Mouse (Mus musculus): ENCODE measurements around the gene Cfap157. TPM values are rescaled to one million over a fixed set of nuclear protein-coding genes. Genes with fewer than 3 reads are reported as not detected.

The Cfap157 gene
- polyA plus RNA-seq, 2 experiments = not detected

DNA sequence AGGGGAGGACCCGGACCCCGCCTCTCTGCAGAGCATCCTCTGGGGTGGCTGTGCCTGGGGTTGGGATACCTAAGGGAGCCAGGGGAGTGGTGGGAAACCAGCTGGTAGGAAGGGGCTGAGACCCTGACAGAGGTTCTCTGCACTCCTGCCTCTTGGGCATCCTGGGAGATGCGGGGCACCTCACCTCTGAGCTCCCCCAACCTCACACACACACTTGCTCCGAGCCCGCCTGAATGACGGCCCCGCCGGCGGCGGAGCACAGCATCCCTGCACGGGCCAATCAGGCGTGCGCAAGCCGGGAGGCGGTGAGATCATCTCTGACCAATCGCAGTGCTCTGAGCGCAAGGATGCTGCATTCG, 42.1 kb downstream of the Cfap157 start:
- ATAC-seq (ENCODE audit: insufficient read depth) = no peak
- no peaks in the 10 kb centered on the region for H3K9me3 ChIP-seq (ENCODE audit: control insufficient read depth, low read length)
- no peak overlapping the region for H3K27ac ChIP-seq
- H3K36me3 ChIP-seq (replicated peaks; ENCODE audit: control insufficient read depth, insufficient read depth, low read depth) = no peaks in the 10 kb centered on the region
- no peaks in the 10 kb centered on the region for H3K4me1 ChIP-seq (replicated peaks; ENCODE audit: control insufficient read depth in 2 of 2, insufficient read depth in 2 of 2, low read length in 1 of 2)
- DNase-seq (ENCODE audit: low read depth in 3 of 3, low spot score in 3 of 3) = no peak
- no peak overlapping the region for H3K4me2 ChIP-seq (ENCODE audit: low read depth)
- peaks cover 5% of the 10 kb centered on the region; the same call in 1 of the 2 replicates for H3K27me3 ChIP-seq (ENCODE audit: control insufficient read depth, insufficient read depth, low read length)
- WGBS (ENCODE audit: insufficient replicate concordance) = 72% methylated on average over 18 of the region's 18 CpGs
- no peak overlapping the region for H3K9ac ChIP-seq (replicated peaks)
- no peak for TF ChIP-seq CTCF (IDR thresholded peaks at IDR 0.05; ENCODE audit: low read depth)
- TF ChIP-seq EP300 (IDR thresholded peaks at IDR 0.05; ENCODE audit: low read depth) = no peak
- H3K4me3 ChIP-seq (ENCODE audit: insufficient read depth in 1 of 2, low read depth in 2 of 2, low read length in 2 of 2) = no peak overlapping the region

DNA sequence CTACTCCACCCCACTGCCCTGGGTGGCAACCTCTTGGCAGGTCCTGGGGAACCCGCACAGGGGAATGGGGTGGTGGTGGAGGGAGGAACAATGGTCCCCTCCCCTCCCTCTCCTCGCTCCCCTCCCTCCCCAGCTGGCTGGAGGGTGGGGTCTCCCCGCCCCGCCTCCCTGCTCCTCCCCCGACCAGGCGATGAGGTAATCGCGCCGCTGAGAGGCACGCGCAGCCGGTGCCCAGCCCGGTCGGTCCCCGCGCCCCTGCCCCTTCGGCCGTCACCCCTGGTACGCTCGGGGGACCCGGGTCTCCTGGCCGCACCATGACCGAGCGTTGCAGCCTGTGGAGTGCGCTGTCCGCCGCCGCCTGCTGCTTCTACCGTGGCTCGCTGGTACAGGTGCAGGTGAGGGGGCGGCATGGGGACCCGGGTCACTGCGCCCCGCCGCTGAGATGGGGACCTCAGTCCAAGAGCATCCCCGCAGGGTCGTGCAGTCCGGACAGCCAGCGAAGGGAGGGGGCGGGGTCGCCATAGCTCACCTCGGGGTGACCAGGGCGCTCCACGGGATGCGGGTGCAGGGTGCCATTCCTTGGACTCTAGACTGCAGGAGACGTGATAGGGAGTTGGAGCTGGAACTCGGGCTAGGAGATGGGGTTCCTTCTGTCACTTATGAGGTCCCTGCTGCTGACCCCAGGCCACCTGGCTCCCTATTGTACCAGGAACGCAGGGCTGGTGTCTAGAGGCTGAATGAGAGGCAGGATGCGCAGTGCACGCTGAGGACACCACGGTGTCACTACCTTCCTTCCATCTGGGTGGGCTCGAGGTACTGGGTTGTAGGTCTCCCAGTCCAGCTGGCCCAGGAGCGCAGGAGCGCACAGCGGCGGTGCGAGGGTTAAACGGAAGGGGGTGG, 42.7 kb downstream of the Cfap157 start:
- no peak overlapping the region for H3K9ac ChIP-seq (replicated peaks)
- peak overlapping the region; percentile 42 for H3K4me2 ChIP-seq (ENCODE audit: low read depth)
- no peaks in the 10 kb centered on the region for H3K36me3 ChIP-seq (replicated peaks; ENCODE audit: control insufficient read depth, insufficient read depth, low read depth)
- 39% methylated on average over 58 of the region's 58 CpGs for WGBS (ENCODE audit: insufficient replicate concordance)
- DNase-seq (ENCODE audit: low read depth in 3 of 3, low spot score in 3 of 3) (no peak), ATAC-seq (ENCODE audit: insufficient read depth) (no peak)
- no peaks in the 10 kb centered on the region; a peak in 1 of 4 replicates for H3K4me1 ChIP-seq (replicated peaks; ENCODE audit: control insufficient read depth in 2 of 2, insufficient read depth in 2 of 2, low read length in 1 of 2)
- H3K9me3 ChIP-seq (ENCODE audit: control insufficient read depth, low read length) = no peaks in the 10 kb centered on the region
- TF ChIP-seq CTCF (IDR thresholded peaks at IDR 0.05; ENCODE audit: low read depth) (no peak), EP300 (IDR thresholded peaks at IDR 0.05; ENCODE audit: low read depth) (no peak)
- H3K27ac ChIP-seq = no peak overlapping the region
- peaks cover 5% of the 10 kb centered on the region; the same call in 1 of the 2 replicates for H3K27me3 ChIP-seq (ENCODE audit: control insufficient read depth, insufficient read depth, low read length)
- peak overlapping the region in 1 of 2 experiments; percentile 29; a peak in 2 of 4 replicates for H3K4me3 ChIP-seq (ENCODE audit: insufficient read depth in 1 of 2, low read depth in 2 of 2, low read length in 2 of 2)

DNA sequence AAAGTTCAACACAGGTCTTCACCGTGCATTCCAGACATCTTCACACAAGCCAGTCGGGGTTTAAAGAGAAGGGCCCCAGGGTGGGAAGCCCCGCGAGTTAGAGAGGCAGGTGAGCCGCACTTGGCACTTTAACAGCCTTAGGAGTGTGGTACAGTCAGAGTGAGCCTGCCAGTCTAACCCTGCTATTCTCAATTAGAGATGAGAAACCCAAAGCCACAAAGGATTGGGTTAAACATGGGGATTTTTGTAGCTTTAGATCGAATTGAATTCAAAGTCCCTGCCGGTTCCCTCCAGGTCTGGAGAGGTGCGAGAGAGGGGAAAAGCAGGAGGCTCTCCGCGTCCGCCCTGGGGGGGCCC, 43.3 kb downstream of the Cfap157 start, which contains the start of gene 6330409D20Rik:
TSS of gene 6330409D20Rik (minus strand) at position 101 of the 357 bp plus-strand sequence.
- no peak for DNase-seq (ENCODE audit: low read depth in 3 of 3, low spot score in 3 of 3)
- no peaks in the 10 kb centered on the region for H3K9me3 ChIP-seq (ENCODE audit: control insufficient read depth, low read length)
- H3K27ac ChIP-seq = no peak within 1 kb of the TSS
- peak within 1 kb of the TSS in 1 of 2 experiments; percentile 29; a peak in 2 of 4 replicates for H3K4me3 ChIP-seq (ENCODE audit: insufficient read depth in 1 of 2, low read depth in 2 of 2, low read length in 2 of 2)
- peak within 1 kb of the TSS; percentile 42 for H3K4me2 ChIP-seq (ENCODE audit: low read depth)
- no peaks in the 10 kb centered on the region for H3K36me3 ChIP-seq (replicated peaks; ENCODE audit: control insufficient read depth, insufficient read depth, low read depth)
- no peak within 1 kb of the TSS for H3K9ac ChIP-seq (replicated peaks)
- no peaks in the 10 kb centered on the region; a peak in 1 of 4 replicates for H3K4me1 ChIP-seq (replicated peaks; ENCODE audit: control insufficient read depth in 2 of 2, insufficient read depth in 2 of 2, low read length in 1 of 2)
- 30% methylated on average over 11 of the region's 11 CpGs for WGBS (ENCODE audit: insufficient replicate concordance)
- ATAC-seq (ENCODE audit: insufficient read depth) = no peak
- peaks cover 5% of the 10 kb centered on the region; the same call in 1 of the 2 replicates for H3K27me3 ChIP-seq (ENCODE audit: control insufficient read depth, insufficient read depth, low read length)
- TF ChIP-seq CTCF (IDR thresholded peaks at IDR 0.05; ENCODE audit: low read depth) (no peak), EP300 (IDR thresholded peaks at IDR 0.05; ENCODE audit: low read depth) (no peak)

DNA sequence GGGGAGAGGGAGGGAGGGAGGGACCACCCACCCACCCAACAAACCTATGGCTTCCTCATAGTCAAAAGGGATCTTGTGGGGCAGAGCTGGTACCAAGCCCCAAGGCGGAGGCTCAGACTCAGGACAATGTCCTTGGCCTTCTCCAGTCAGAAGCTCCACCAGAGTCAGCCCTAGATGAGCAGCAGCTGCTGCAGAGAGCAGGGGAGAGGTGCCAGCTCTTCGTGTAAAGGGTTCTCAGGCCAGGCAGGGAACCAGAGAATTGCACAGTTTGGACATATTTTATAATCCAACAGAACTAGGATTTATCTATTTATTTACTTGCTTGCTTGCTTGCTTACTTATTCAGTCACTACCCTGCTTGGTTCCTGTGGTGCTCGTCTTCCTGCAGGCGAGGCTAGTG, 44.9 kb downstream of the Cfap157 start:
- H3K9ac ChIP-seq (replicated peaks) = no peak overlapping the region
- no peak for TF ChIP-seq EP300 (IDR thresholded peaks at IDR 0.05; ENCODE audit: low read depth)
- TF ChIP-seq CTCF (IDR thresholded peaks at IDR 0.05; ENCODE audit: low read depth) = no peak
- H3K27ac ChIP-seq = no peak overlapping the region
- no peak overlapping the region for H3K4me2 ChIP-seq (ENCODE audit: low read depth)
- no peak overlapping the region for H3K4me3 ChIP-seq (ENCODE audit: insufficient read depth in 1 of 2, low read depth in 2 of 2, low read length in 2 of 2)
- no peak for ATAC-seq (ENCODE audit: insufficient read depth)
- H3K27me3 ChIP-seq (ENCODE audit: control insufficient read depth, insufficient read depth, low read length) = peaks cover 5% of the 10 kb centered on the region; the same call in 1 of the 2 replicates
- 55% methylated on average over 4 of the region's 4 CpGs for WGBS (ENCODE audit: insufficient replicate concordance)
- H3K4me1 ChIP-seq (replicated peaks; ENCODE audit: control insufficient read depth in 2 of 2, insufficient read depth in 2 of 2, low read length in 1 of 2) = peaks cover 0 to 2% of the 10 kb centered on the region in 2 experiments; a peak in 1 of 4 replicates
- no peaks in the 10 kb centered on the region for H3K36me3 ChIP-seq (replicated peaks; ENCODE audit: control insufficient read depth, insufficient read depth, low read depth)
- DNase-seq (ENCODE audit: low read depth in 3 of 3, low spot score in 3 of 3) = no peak
- H3K9me3 ChIP-seq (ENCODE audit: control insufficient read depth, low read length) = no peaks in the 10 kb centered on the region

DNA sequence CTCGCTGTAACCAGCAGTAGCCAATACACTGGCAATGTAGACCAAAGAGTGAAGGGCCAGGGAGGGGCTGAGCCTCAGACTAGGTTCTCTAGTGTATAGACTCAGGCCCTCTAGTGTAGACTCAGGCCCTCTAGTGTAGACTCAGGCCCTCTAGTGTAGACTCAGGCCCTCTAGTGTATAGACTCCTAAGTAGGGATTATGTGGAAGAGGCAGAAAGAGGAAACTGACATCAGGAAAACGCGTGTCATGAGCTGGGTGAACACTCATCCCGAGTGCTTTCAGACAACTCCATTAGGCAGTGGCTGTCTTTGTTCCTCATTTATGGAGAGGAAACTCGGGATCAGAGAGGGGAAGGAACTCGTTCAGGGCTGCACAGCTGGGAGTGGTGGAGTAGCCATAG, 47.2 kb downstream of the Cfap157 start:
- H3K4me2 ChIP-seq (ENCODE audit: low read depth) = no peak overlapping the region
- no peaks in the 10 kb centered on the region for H3K36me3 ChIP-seq (replicated peaks; ENCODE audit: control insufficient read depth, insufficient read depth, low read depth)
- TF ChIP-seq EP300 (IDR thresholded peaks at IDR 0.05; ENCODE audit: low read depth) (no peak), CTCF (IDR thresholded peaks at IDR 0.05; ENCODE audit: low read depth) (no peak)
- peaks cover 0 to 2% of the 10 kb centered on the region in 2 experiments; a peak in 2 of 4 replicates for H3K4me1 ChIP-seq (replicated peaks; ENCODE audit: control insufficient read depth in 2 of 2, insufficient read depth in 2 of 2, low read length in 1 of 2)
- WGBS (ENCODE audit: insufficient replicate concordance) = 42% methylated on average over 6 of the region's 6 CpGs
- H3K27me3 ChIP-seq (ENCODE audit: control insufficient read depth, insufficient read depth, low read length) = peaks cover 5% of the 10 kb centered on the region; the same call in 1 of the 2 replicates
- no peak for DNase-seq (ENCODE audit: low read depth in 3 of 3, low spot score in 3 of 3)
- no peak overlapping the region for H3K4me3 ChIP-seq (ENCODE audit: insufficient read depth in 1 of 2, low read depth in 2 of 2, low read length in 2 of 2)
- H3K9me3 ChIP-seq (ENCODE audit: control insufficient read depth, low read length) = no peaks in the 10 kb centered on the region
- 0 out of 2 replicates have a peak, but pooled peaks have one; percentile 16 for ATAC-seq (ENCODE audit: insufficient read depth)
- H3K27ac ChIP-seq = no peak overlapping the region
- no peak overlapping the region for H3K9ac ChIP-seq (replicated peaks)
